Mouse (Mus musculus): ENCODE results near the gene Rbm47. TPM values are rescaled to one million over a fixed set of nuclear protein-coding genes. Genes with fewer than 3 reads are reported as not detected.

Rbm47 gene
- polyA plus RNA-seq, 1 experiment, result 1.1 TPM

DNA sequence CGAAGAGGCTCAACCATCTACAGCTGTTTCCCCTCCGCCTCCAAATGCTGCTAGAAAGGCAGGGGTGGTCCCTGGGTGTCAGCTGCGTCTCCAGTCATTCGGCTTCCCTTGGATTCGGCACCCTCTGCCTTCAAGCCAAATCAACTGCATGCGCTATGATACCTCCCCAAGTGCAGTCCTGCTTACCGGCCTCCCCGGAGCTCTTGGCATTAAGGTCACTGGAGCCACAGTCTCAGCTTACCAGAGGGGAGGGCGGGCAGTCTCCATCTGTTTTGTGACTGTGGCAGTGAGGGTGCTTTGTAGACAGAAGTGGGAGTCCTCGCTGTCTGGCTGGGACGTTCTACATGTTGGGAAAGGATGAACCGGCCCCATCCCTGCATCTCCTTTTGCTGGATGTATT, 205.8 kb downstream of the Rbm47 start:
- H3K4me1 ChIP-seq (ENCODE audit: control insufficient read depth, insufficient read depth, low read length), result peaks cover 5% of the 10 kb centered on the region

More for the DNA sequence above, 205.8 kb downstream of the Rbm47 start:
- no peak overlapping the region for H3K4me3 ChIP-seq (ENCODE audit: insufficient read depth, low read length)
- no peak overlapping the region for H3K27ac ChIP-seq (ENCODE audit: insufficient read depth, low read length)
- no peak for TF ChIP-seq POLR2A (IDR thresholded peaks at IDR 0.05; ENCODE audit: low read depth, low read length)
- TF ChIP-seq CTCF (IDR thresholded peaks at IDR 0.05; ENCODE audit: borderline replicate concordance, insufficient read depth, low read length), result no peak

Other genes starting within 250 kb of the Rbm47 start
- gene Chrna9, start 238.2 kb downstream of the Rbm47 start, polyA plus RNA-seq (2011; ENCODE audit: insufficient read length, low read depth, missing spikeins), result not detected in 2 replicates
- gene 9130230L23Rik, start 168.8 kb downstream of the Rbm47 start, polyA plus RNA-seq (2011; ENCODE audit: insufficient read length, low read depth, missing spikeins), result not detected in 2 replicates
- gene Nsun7, start 86.8 kb upstream of the Rbm47 start, polyA plus RNA-seq (2011; ENCODE audit: insufficient read length, low read depth, missing spikeins), result 1.7 and 1.8 TPM in 2 replicates

All from embryonic fibroblast, embryonic 13.5 days (primary cell).